Mouse (Mus musculus): Measurements from ENCODE around the gene Auts2. TPM values are rescaled to one million over a fixed set of nuclear protein-coding genes. Genes with fewer than 3 reads are reported as not detected.
A peak's percentile ranks its signal among the peaks of the same experiment; 100 is the strongest.

The Auts2 gene
- polyA plus RNA-seq, 1 experiment from 2014 or later = 71.4 TPM

DNA sequence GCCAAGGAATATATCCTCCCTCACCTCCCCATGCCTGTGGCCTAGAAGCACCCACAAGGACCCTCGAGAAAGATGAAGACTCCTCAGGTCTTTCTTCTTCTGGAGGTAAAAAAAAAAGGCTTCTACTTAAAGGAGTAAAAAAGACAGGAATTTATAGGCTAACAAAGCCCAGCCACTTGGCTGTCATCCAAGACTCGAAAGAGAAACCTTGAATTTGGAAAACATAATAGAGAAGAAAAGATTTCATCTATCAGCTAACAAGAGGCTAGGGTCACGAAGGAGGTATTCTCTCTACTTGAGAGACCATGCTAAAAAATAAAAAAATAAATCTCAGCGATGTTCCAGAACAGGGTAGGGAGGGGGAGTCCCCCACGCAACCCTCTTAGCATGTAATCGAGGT, 793.9 kb downstream of the Auts2 start:
- no peak overlapping the region for H3K4me2 ChIP-seq (ENCODE audit: low read depth, low read length, severe bottlenecking)
- H3K36me3 ChIP-seq (ENCODE audit: control insufficient read depth, insufficient read depth, low read length) = no peaks in the 10 kb centered on the region
- DNase-seq (ENCODE audit: low spot score) (no peak), ATAC-seq (replicated peaks; ENCODE audit: low FRiP score) (no peak)
- 63% methylated on average over 6 of the region's 6 CpGs for WGBS
- no peak overlapping the region for H3K9ac ChIP-seq (ENCODE audit: low read length)
- 0 out of 2 replicates have a peak, but pooled peaks cover 2% of the 10 kb centered on the region for H3K4me1 ChIP-seq (replicated peaks; ENCODE audit: control insufficient read depth, insufficient read depth, low read length)
- no peak overlapping the region for H3K4me3 ChIP-seq (ENCODE audit: low read depth, low read length)
- H3K27ac ChIP-seq (ENCODE audit: low read depth, low read length) = no peak overlapping the region
- H3K27me3 ChIP-seq (ENCODE audit: control insufficient read depth, insufficient read depth, low read length) = no peaks in the 10 kb centered on the region
- no peaks in the 10 kb centered on the region for H3K9me3 ChIP-seq (ENCODE audit: control insufficient read depth, low read length)

DNA sequence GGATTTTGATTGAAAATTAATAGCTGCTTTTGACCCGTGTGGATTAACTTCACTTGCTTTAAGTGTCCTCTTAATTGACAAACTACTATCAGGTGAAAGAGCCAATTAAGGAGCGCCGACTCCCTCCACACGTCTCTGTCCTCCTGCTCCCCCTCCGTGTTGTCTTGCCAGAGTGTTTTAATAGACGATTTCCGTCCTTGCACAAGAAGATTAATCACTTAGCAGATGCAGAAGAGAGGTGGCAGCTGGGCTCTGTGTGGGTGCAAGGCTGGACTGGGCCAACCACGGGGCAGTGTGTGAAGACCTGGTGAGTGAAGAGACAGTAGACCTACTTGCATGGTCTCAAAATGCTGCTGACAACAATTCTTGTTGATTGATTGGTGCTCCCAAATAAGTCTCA, 800.1 kb downstream of the Auts2 start:
- H3K9ac ChIP-seq (ENCODE audit: low read length) = no peak overlapping the region
- H3K36me3 ChIP-seq (ENCODE audit: control insufficient read depth, insufficient read depth, low read length) = no peaks in the 10 kb centered on the region
- no peaks in the 10 kb centered on the region for H3K9me3 ChIP-seq (ENCODE audit: control insufficient read depth, low read length)
- 67% methylated on average over 8 of the region's 8 CpGs for WGBS
- H3K4me3 ChIP-seq (ENCODE audit: low read depth, low read length) = no peak overlapping the region
- ATAC-seq (replicated peaks; ENCODE audit: low FRiP score) (no peak), DNase-seq (ENCODE audit: low spot score) (peak; percentile 54)
- H3K4me2 ChIP-seq (ENCODE audit: low read depth, low read length, severe bottlenecking) = no peak overlapping the region
- no peaks in the 10 kb centered on the region for H3K27me3 ChIP-seq (ENCODE audit: control insufficient read depth, insufficient read depth, low read length)
- no peak overlapping the region for H3K27ac ChIP-seq (ENCODE audit: low read depth, low read length)
- H3K4me1 ChIP-seq (replicated peaks; ENCODE audit: control insufficient read depth, insufficient read depth, low read length) = no peaks in the 10 kb centered on the region

GRCm38 (mm10) chr5:131737476-131737875, 805.7 kb downstream of the Auts2 start:
- WGBS = 78% methylated on average over 6 of the region's 6 CpGs
- Histone ChIP-seq H3K27me3 (ENCODE audit: control insufficient read depth, insufficient read depth, low read length) (no peaks in the 10 kb centered on the region), H3K36me3 (ENCODE audit: control insufficient read depth, insufficient read depth, low read length) (no peaks in the 10 kb centered on the region), H3K27ac (ENCODE audit: low read depth, low read length) (no peak overlapping the region), H3K4me3 (ENCODE audit: low read depth, low read length) (no peak overlapping the region), H3K9ac (ENCODE audit: low read length) (no peak overlapping the region), H3K9me3 (ENCODE audit: control insufficient read depth, low read length) (no peaks in the 10 kb centered on the region), H3K4me1 (replicated peaks; ENCODE audit: control insufficient read depth, insufficient read depth, low read length) (peaks cover 2% of the 10 kb centered on the region; the same call in 1 of the 2 replicates), H3K4me2 (ENCODE audit: low read depth, low read length, severe bottlenecking) (no peak overlapping the region)
- ATAC-seq (replicated peaks; ENCODE audit: low FRiP score) = no peak
- no peak for DNase-seq (ENCODE audit: low spot score)

- WGBS = 6% methylated on average over 5 of the region's 5 CpGs
- DNase-seq (ENCODE audit: low spot score) (peak; percentile 63), ATAC-seq (replicated peaks; ENCODE audit: low FRiP score) (no peak)
- Histone ChIP-seq H3K4me1 (replicated peaks; ENCODE audit: control insufficient read depth, insufficient read depth, low read length) (peaks cover 2% of the 10 kb centered on the region; the same call in 1 of the 2 replicates), H3K9ac (ENCODE audit: low read length) (no peak overlapping the region), H3K4me2 (ENCODE audit: low read depth, low read length, severe bottlenecking) (no peak overlapping the region), H3K36me3 (ENCODE audit: control insufficient read depth, insufficient read depth, low read length) (no peaks in the 10 kb centered on the region), H3K27me3 (ENCODE audit: control insufficient read depth, insufficient read depth, low read length) (no peaks in the 10 kb centered on the region), H3K9me3 (ENCODE audit: control insufficient read depth, low read length) (no peaks in the 10 kb centered on the region), H3K4me3 (ENCODE audit: low read depth, low read length) (no peak overlapping the region), H3K27ac (ENCODE audit: low read depth, low read length) (no peak overlapping the region)
These were observed 809.9 kb downstream of the Auts2 start for GRCm38 (mm10) chr5:131733324-131733660.

- ATAC-seq (replicated peaks; ENCODE audit: low FRiP score) (no peak), DNase-seq (ENCODE audit: low spot score) (no peak)
- 65% methylated on average over 7 of the region's 7 CpGs for WGBS
- H3K4me2 ChIP-seq (ENCODE audit: low read depth, low read length, severe bottlenecking) = no peak overlapping the region
- H3K9ac ChIP-seq (ENCODE audit: low read length) = no peak overlapping the region
- H3K4me3 ChIP-seq (ENCODE audit: low read depth, low read length) = no peak overlapping the region
- H3K4me1 ChIP-seq (replicated peaks; ENCODE audit: control insufficient read depth, insufficient read depth, low read length) = peaks cover 2% of the 10 kb centered on the region; the same call in 1 of the 2 replicates
- no peaks in the 10 kb centered on the region for H3K27me3 ChIP-seq (ENCODE audit: control insufficient read depth, insufficient read depth, low read length)
- H3K9me3 ChIP-seq (ENCODE audit: control insufficient read depth, low read length) = no peaks in the 10 kb centered on the region
- H3K27ac ChIP-seq (ENCODE audit: low read depth, low read length) = no peak overlapping the region
- no peaks in the 10 kb centered on the region for H3K36me3 ChIP-seq (ENCODE audit: control insufficient read depth, insufficient read depth, low read length)
These were observed 810.4 kb downstream of the Auts2 start for GRCm38 (mm10) chr5:131732631-131733323.

DNA sequence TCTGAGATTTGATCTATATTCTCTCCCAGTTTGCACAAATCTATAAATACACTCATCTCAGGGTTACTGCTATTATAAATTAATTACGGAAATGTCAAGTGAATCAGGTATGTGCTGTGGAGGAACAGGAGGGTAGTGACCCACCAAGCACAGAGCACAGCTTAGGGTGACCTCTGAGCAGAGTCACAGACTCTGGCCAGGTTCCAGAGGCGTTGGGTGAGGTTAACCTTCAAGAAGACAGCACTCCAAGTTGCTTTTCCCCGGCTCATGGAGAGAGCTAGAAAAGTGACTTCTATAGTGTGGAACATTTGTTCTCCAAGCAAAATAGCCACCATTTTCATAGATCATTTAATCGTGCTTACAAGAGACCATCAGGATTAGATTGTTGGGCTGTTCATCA, 813.7 kb downstream of the Auts2 start:
- Histone ChIP-seq H3K9ac (ENCODE audit: low read length) (no peak overlapping the region), H3K4me3 (ENCODE audit: low read depth, low read length) (no peak overlapping the region), H3K9me3 (ENCODE audit: control insufficient read depth, low read length) (no peaks in the 10 kb centered on the region), H3K4me1 (replicated peaks; ENCODE audit: control insufficient read depth, insufficient read depth, low read length) (peaks cover 2% of the 10 kb centered on the region; the same call in 1 of the 2 replicates), H3K4me2 (ENCODE audit: low read depth, low read length, severe bottlenecking) (no peak overlapping the region), H3K27me3 (ENCODE audit: control insufficient read depth, insufficient read depth, low read length) (no peaks in the 10 kb centered on the region), H3K36me3 (ENCODE audit: control insufficient read depth, insufficient read depth, low read length) (no peaks in the 10 kb centered on the region), H3K27ac (ENCODE audit: low read depth, low read length) (no peak overlapping the region)
- DNase-seq (ENCODE audit: low spot score) (no peak), ATAC-seq (replicated peaks; ENCODE audit: low FRiP score) (no peak)
- 91% methylated on average over 4 of the region's 4 CpGs for WGBS

- no peak overlapping the region for H3K4me2 ChIP-seq (ENCODE audit: low read depth, low read length, severe bottlenecking)
- no peak for ATAC-seq (replicated peaks; ENCODE audit: low FRiP score)
- DNase-seq (ENCODE audit: low spot score) = no peak
- WGBS = 91% methylated on average over 4 of the region's 4 CpGs
- H3K4me3 ChIP-seq (ENCODE audit: low read depth, low read length) = no peak overlapping the region
- no peaks in the 10 kb centered on the region for H3K9me3 ChIP-seq (ENCODE audit: control insufficient read depth, low read length)
- H3K4me1 ChIP-seq (replicated peaks; ENCODE audit: control insufficient read depth, insufficient read depth, low read length) = no peaks in the 10 kb centered on the region; the same call in 1 of the 2 replicates
- H3K27ac ChIP-seq (ENCODE audit: low read depth, low read length) = no peak overlapping the region
- no peak overlapping the region for H3K9ac ChIP-seq (ENCODE audit: low read length)
- no peaks in the 10 kb centered on the region for H3K36me3 ChIP-seq (ENCODE audit: control insufficient read depth, insufficient read depth, low read length)
- H3K27me3 ChIP-seq (ENCODE audit: control insufficient read depth, insufficient read depth, low read length) = no peaks in the 10 kb centered on the region
These were observed 815.2 kb downstream of the Auts2 start for GRCm38 (mm10) chr5:131727909-131728308.

- Histone ChIP-seq H3K27me3 (ENCODE audit: control insufficient read depth, insufficient read depth, low read length) (no peaks in the 10 kb centered on the region), H3K4me1 (replicated peaks; ENCODE audit: control insufficient read depth, insufficient read depth, low read length) (no peaks in the 10 kb centered on the region; the same call in 1 of the 2 replicates), H3K4me2 (ENCODE audit: low read depth, low read length, severe bottlenecking) (no peak overlapping the region), H3K4me3 (ENCODE audit: low read depth, low read length) (no peak overlapping the region), H3K27ac (ENCODE audit: low read depth, low read length) (no peak overlapping the region), H3K9me3 (ENCODE audit: control insufficient read depth, low read length) (no peaks in the 10 kb centered on the region), H3K36me3 (ENCODE audit: control insufficient read depth, insufficient read depth, low read length) (no peaks in the 10 kb centered on the region), H3K9ac (ENCODE audit: low read length) (no peak overlapping the region)
- 94% methylated on average over 1 of the region's 1 CpGs for WGBS
- no peak for DNase-seq (ENCODE audit: low spot score)
- no peak for ATAC-seq (replicated peaks; ENCODE audit: low FRiP score)
These were observed 818.6 kb downstream of the Auts2 start for GRCm38 (mm10) chr5:131724508-131724907.

- Histone ChIP-seq H3K27ac (ENCODE audit: low read depth, low read length) (no peak overlapping the region), H3K36me3 (ENCODE audit: control insufficient read depth, insufficient read depth, low read length) (no peaks in the 10 kb centered on the region), H3K9me3 (ENCODE audit: control insufficient read depth, low read length) (no peaks in the 10 kb centered on the region), H3K4me2 (ENCODE audit: low read depth, low read length, severe bottlenecking) (no peak overlapping the region), H3K4me3 (ENCODE audit: low read depth, low read length) (no peak overlapping the region), H3K4me1 (replicated peaks; ENCODE audit: control insufficient read depth, insufficient read depth, low read length) (peaks cover 3% of the 10 kb centered on the region; the same call in 1 of the 2 replicates), H3K27me3 (ENCODE audit: control insufficient read depth, insufficient read depth, low read length) (no peaks in the 10 kb centered on the region), H3K9ac (ENCODE audit: low read length) (no peak overlapping the region)
- no peak for DNase-seq (ENCODE audit: low spot score)
- no peak for ATAC-seq (replicated peaks; ENCODE audit: low FRiP score)
- 77% methylated on average over 6 of the region's 6 CpGs for WGBS
These were observed 820.4 kb downstream of the Auts2 start for GRCm38 (mm10) chr5:131722791-131723190.

Data from forebrain, embryonic 11.5 days (tissue).